Mouse (Mus musculus) MEL (cell line): ENCODE measurements around the gene Sema6b.

Experiments
- CTCF ChIP-seq, 3 experiments: IDR thresholded peaks in 2 of 3; conservative IDR thresholded peaks in 1 of 3; 2 replicates each; pipeline ENCODE4 v1.5.1; 2011 to 2012; ENCODE audit warnings: low read length in 3 of 3, low read depth in 2 of 3, mild to moderate bottlenecking in 2 of 3, improper control_type of control experiment in 1 of 3, inconsistent platforms in 1 of 3, mixed read lengths in 1 of 3, moderate library complexity in 1 of 3; ENCODE audit not compliant: control insufficient read depth in 1 of 3, insufficient read depth in 1 of 3, poor library complexity in 1 of 3, severe bottlenecking in 1 of 3
- SMC3 ChIP-seq: IDR thresholded peaks from 2 replicates; pipeline ENCODE4 v1.6.1; 2011; ENCODE audit warnings: low read depth, low read length, improper control_type of control experiment

DNA sequence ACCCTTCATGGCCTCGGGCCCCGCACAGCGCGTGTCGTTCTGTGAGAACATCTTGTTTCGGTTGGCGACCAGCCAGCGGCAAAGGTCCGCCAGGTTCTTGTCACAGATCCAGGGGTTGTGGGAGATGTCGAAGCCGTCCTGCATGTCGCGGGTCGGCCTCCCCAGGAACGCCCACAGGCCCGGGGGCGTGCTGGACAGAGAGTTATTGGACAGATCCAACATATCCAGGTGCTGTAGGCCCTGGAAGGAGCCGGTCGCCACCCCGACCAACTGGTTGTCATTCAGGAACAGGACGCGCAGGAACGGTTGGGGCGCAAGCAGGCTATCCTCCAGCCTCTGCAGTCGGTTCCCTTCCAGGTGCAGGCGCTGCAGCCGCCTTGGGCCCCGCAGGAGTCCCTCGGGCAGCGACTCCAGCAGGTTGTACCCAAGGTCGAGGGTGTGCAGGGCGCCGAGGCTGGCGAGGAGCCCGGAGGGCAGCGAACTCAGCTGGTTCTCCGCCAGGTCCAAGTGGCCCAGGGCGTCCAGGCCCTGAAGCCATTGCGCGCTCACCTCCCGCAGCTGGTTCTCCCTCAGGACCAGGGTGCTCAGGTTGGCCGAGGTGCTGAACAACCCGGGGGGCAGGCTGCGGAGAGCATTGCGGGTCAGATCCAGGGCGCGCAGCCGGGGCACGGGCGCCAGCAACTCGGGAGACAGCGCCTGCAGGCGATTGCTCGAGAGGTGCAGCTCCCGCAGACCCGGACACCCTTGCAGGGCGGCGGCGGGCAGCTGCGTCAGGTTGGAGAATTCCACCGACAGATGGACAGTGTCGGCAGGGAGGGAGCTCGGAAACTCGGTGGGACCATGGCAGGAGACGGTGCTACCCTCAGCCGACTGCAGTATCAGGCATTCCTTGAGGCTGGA lies 19.9 kb downstream of the Sema6b start:
- TF ChIP-seq CTCF (IDR thresholded peaks at IDR 0.05 in 2 of 3, conservative IDR thresholded peaks at IDR 0.05 in 1 of 3; ENCODE audit: control insufficient read depth in 1 of 3, insufficient read depth in 1 of 3, low read depth in 2 of 3, low read length in 3 of 3, poor library complexity in 1 of 3, severe bottlenecking in 1 of 3) (no peak), SMC3 (no peak)
